Mouse (Mus musculus) erythroid progenitor cell, adult 5-6 weeks (primary cell): ENCODE results near the gene Mettl2. TPM values are rescaled to one million over a fixed set of nuclear protein-coding genes. Genes with fewer than 3 reads are reported as not detected.

ENCODE experiments used
- total RNA-seq, 2 experiments: library from RNA; stranded (forward) in 1 of 2; stranded (reverse) in 1 of 2; fragments of 150-400 nt in 1 of 2; fragments of 186-747, 209-891 nt in 1 of 2; gene quantifications; 2 replicates each; pipeline versions ENCODE4 v1.2.3 to v1.2.4; 2015 to 2017; ENCODE audit warnings: low replicate concordance in 2 of 2

The Mettl2 gene
- total RNA-seq, 2 experiments from 2014 or later: 1.7 to 2.9 TPM

Other genes with a start within 250 kb of the Mettl2 start
- gene Efcab3, start 62.8 kb upstream of the Mettl2 start, total RNA-seq (2015; ENCODE audit: low replicate concordance): not detected in 2 replicates
- gene Efcab3, start 62.8 kb upstream of the Mettl2 start, total RNA-seq (2017; ENCODE audit: low replicate concordance): not detected in 2 replicates
- not detected in 2 replicates for gene Gm10842, start 20.5 kb downstream of the Mettl2 start, total RNA-seq (2015; ENCODE audit: low replicate concordance)
- gene Gm10842, start 20.5 kb downstream of the Mettl2 start, total RNA-seq (2017; ENCODE audit: low replicate concordance): not detected in 2 replicates
- gene Tlk2, start 52.4 kb downstream of the Mettl2 start, total RNA-seq (2015; ENCODE audit: low replicate concordance): 33.9 and 55.3 TPM in 2 replicates
- 67.9 and 85.7 TPM in 2 replicates for gene Tlk2, start 52.4 kb downstream of the Mettl2 start, total RNA-seq (2017; ENCODE audit: low replicate concordance)
- not detected in 2 replicates for gene Mrc2, start 166.2 kb downstream of the Mettl2 start, total RNA-seq (2015; ENCODE audit: low replicate concordance)
- gene Mrc2, start 166.2 kb downstream of the Mettl2 start, total RNA-seq (2017; ENCODE audit: low replicate concordance): not detected in 2 replicates